Mouse (Mus musculus): ENCODE data around the gene Anapc7.

DNA sequence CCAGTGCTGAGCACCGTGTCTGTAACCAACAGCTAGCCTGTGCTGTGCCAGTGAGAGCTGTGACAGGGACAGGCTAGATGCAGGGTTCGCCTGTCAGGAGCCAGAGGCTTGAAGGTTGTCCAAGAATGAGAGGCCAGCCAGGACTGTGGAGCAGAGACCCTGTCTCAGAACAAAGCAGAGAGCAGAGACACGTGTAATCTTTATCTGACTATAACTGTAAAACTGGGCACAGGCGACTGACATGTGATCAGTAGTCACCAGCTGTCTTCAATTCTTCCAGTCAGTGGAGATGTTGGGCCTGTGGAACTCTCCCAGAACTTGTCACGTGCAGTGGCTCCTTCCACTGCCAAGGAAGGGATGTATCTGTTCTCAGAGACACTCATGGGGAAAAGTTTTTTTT is 18.7 kb upstream of the Anapc7 start:
- no peak for TF ChIP-seq CTCF (IDR thresholded peaks at IDR 0.05; ENCODE audit: low read depth, low read length)
- TF ChIP-seq POLR2A (IDR thresholded peaks at IDR 0.05; ENCODE audit: insufficient read depth, low read length): no peak
- no peak for TF ChIP-seq EP300 (IDR thresholded peaks at IDR 0.05; ENCODE audit: insufficient read depth, low read depth, low read length)
